Mouse (Mus musculus) right cerebral cortex, postnatal 25 days (tissue): Measurements from ENCODE around the gene Itga9.
"Not testable (repeated sequence)": the region's sequence is repeated elsewhere in the genome, so short reads cannot be mapped to it uniquely, and the experiment has no call there.

Experiments
- DNase-seq: peaks from one replicate; pipeline ENCODE4 v3.0.0; 2022

The Itga9 gene

GRCm38 (mm10) chr9:118606148-118606816 is at the start of gene Itga9:
Gene Itga9 (plus strand): TSS chr9:118606690.
- peak; percentile 67 for DNase-seq

GRCm38 (mm10) chr9:118556951-118557780 is 49.3 kb upstream of the Itga9 start:
- DNase-seq = peak; percentile 62

GRCm38 (mm10) chr9:118563356-118563755 is 43.1 kb upstream of the Itga9 start:
- no peak for DNase-seq

DNA sequence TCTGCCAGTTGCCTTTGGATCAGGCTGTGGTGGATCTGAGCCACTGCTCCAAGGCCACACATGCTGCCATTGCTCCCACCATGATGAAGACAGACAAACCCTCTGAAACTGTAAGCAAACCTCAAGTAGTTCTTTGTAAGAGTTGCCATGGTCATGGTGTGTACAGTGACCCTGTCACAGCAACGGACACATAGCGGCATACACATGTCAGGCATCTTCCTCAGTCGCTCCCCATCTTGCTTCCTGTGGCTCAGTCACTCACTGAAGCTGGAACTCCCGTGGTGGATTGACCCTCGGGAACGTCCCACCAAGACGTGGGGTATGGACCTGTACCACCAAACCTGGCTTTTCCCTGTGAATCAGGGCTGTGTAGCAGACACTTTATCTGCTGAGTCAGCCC is 42.6 kb upstream of the Itga9 start:
- no peak for DNase-seq

DNA sequence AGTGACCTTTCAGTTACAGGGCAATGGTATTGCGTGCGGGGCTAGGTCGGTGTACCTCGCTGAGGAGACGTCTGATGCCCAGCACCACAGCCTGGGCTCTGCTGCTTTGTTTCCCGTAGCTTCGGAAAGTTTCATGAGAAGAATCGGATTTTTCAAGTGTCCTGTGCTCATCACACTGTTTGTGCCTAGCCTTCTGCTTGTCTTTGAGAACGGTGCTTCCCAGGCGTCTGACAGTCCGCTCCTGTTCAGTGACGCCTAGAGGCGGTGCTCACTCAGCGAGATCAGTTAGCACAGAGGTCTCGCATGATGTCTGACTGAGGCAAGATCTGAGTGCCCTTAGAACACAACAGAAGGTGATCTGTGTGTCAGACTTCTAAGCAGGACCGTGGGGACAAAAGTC is 41.8 kb upstream of the Itga9 start:
- no peak for DNase-seq

- DNase-seq = no peak
Observed at GRCm38 (mm10) chr9:118569328-118569727, 37.2 kb upstream of the Itga9 start.

DNA sequence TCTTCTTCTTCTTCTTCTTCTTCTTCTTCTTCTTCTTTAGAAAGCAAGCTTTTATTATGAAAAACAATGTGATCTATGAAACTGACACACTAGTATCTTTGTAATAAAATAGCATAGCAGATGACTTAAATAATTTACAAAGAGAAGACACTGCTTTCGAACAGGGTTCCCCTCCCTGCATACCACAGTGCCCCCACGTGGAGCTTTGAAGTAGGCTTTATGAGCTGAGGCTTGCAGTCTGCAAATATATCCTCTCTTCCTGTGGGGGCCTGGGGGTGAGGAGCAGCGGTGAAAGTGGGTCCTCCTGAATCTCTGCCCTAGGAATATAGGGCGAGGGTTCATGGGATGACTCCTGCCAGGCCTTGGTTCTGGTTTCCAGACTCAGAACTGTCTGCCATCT is 35.6 kb upstream of the Itga9 start:
- DNase-seq = no peak

GRCm38 (mm10) chr9:118571701-118572100 is 34.8 kb upstream of the Itga9 start:
- DNase-seq = no peak

- peak; percentile 52 for DNase-seq
Observed at GRCm38 (mm10) chr9:118574911-118575310, 31.6 kb upstream of the Itga9 start.

DNA sequence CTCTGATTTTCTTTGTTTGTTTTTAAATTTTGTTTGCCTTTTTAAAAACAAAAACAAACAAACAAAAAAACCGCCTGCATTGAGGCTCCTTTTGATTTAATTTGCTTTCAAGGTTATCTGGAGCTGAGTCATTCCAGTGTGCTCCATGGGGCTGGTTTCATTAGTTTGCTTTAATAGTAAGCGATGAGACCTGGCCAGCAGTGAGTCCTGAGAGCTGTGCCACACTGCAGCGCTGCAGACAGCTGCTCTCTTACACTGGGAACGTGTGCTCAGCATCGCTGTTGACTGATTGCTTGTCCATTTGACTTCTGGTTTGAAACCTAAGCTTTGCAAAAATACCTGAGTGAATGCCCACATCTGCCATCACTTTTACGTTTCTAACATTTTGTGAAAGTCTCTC is 26.1 kb upstream of the Itga9 start:
- DNase-seq = no peak

DNA sequence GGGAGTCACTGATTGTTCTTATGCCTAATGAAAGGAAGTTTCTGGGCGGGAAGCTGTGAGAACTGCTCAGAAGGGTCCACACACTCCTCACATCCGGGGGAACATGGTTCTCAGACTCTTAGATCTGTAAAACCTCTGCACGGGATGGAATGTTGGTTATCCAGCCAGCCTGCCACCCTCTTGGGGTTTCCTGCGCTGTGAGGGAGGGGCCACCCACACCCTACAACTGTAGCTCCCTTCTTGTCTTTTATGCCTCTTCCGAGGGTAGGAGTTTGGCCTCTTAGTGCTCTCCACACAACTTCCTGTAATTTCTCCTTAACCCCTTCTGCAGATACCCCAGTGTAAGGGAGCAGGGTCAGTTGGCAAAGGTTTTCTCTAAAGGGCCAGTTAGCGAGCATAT is 23.7 kb upstream of the Itga9 start:
- no peak for DNase-seq

DNA sequence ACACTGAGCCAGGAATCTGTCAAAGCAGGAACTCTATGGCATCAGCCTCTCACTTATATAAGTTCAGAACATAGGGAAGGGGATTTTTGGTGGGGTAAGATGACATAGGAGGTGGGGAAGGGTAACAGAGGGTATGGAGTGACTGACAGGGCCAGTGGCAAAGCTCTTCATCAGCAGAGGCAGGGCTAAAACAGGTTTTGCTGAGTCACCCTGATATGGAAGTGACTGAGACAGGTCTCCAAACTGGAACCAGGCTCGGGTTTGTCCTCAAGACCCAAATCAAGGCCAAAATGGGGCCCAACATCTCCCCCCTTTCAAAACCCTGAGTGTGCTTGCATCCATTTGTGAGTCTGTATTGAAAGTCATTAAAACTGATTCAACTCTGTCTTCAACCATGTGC is 21.7 kb upstream of the Itga9 start:
- no peak for DNase-seq

GRCm38 (mm10) chr9:118585998-118586397 is 20.5 kb upstream of the Itga9 start:
- no peak for DNase-seq

DNA sequence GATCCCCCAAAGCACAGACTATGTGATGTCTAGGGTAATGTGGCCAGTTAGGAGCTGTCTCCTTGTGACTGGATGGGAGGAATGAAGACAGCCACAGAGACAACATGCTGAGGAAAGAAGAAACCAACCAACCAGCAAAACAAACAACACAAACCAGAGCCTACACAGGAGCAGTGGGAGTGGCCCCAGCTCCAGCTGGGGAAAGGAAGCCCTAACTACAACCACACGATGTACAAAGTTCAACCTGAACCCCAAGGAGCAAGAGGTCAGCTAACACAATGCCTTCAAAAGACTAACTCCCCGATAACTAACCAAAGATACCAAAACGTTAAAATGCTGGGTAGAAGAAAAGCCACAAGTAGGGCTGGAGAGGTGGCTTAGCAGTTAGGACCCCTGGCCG is 19.4 kb upstream of the Itga9 start:
- no peak for DNase-seq

GRCm38 (mm10) chr9:118589249-118589648 is 17.2 kb upstream of the Itga9 start:
- no peak for DNase-seq

DNA sequence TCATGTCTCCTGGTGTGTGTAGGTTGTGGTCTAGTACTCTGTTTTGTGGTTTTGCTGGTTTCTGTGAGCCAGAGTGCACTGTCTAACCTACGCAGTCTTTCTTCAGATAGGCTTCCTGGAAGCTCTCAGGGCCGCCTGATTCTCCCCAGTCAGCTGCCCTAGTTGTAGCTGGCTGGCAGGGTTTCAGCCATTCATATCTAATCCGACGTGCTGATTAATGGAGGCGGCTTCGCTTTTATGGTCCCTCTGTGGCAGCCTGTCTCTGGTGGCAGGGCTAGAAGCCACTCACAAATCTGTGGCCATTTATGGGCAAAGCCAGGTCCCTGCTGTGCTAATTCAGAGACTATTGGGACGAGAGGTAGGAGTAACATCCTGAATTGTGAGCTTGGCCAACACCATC is 16.3 kb upstream of the Itga9 start:
- DNase-seq = no peak

GRCm38 (mm10) chr9:118591633-118592032 is 14.9 kb upstream of the Itga9 start:
- no peak for DNase-seq

DNA sequence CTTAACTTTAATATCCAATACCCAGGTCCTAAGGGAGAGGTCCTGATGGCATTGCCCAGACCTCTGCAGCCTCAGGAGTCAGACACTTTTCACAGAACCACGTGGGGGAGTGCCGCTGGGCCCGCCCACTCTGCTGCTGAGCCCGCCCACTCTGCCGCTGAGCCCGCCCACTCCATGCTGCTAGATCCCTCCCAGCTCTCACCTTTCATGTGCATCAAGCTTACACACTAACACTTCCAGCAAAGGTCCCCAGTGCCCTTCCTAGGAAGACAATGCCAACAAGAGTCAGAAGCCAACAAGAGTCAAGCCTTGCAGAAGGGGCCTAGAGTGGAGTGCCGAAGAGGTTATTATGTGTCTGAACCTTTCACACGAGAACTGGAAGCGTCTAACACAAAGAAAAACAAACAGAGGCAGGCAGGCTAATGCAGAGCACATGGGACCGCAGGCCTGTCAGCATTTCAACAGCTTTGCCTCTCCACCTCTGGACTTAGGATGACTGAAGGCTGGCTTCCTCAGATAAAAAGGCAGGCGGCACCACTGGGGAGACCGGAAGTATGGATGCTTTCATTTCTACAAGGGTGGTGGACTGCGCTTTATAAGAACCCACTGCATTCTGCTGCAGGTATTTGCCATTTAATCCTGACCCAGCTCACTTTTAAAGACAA is 13.8 kb upstream of the Itga9 start:
- no peak for DNase-seq

GRCm38 (mm10) chr9:118593443-118593842 is 13.0 kb upstream of the Itga9 start:
- DNase-seq = no peak

GRCm38 (mm10) chr9:118596767-118597166 is 9.7 kb upstream of the Itga9 start:
- DNase-seq = no peak

DNA sequence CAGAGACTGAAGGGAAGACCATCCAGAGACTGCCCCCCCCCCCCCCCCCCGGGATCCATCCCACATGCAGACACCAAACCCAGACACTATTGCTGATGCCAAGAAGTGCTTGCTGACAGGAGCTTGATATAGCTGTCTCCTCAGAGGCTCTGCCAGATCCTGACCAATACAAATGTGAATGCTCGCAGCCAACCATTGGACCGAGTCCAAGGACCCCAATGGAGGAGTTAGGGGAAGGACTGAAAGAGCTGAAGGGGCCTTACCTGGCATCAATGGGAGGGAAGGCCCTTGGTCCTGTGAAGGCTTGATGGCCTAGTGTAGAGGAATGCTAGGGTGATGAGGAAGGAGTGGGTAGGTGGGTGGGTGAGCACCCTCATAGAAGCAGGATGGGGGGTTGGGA is 6.1 kb upstream of the Itga9 start:
- not testable (repeated sequence) for DNase-seq

- no peak for DNase-seq
Observed at GRCm38 (mm10) chr9:118602576-118602975, 3.9 kb upstream of the Itga9 start.

- DNase-seq = no peak
Observed at GRCm38 (mm10) chr9:118606817-118607371, 404 bp downstream of the Itga9 start.
